Mouse (Mus musculus): ENCODE measurements around the gene Robo2.
"Not testable (repeated sequence)": the region's sequence is repeated elsewhere in the genome, so short reads cannot be mapped to it uniquely, and the experiment has no call there.

The Robo2 gene

GRCm38 (mm10) chr16:74200024-74200703 lies 211.5 kb downstream of the Robo2 start:
- no peak for DNase-seq

GRCm38 (mm10) chr16:74192979-74193554 lies 218.6 kb downstream of the Robo2 start:
- no peak for DNase-seq

GRCm38 (mm10) chr16:74191621-74192020 lies 220.0 kb downstream of the Robo2 start:
- DNase-seq, result no peak

GRCm38 (mm10) chr16:74182509-74183113 lies 229.0 kb downstream of the Robo2 start:
- DNase-seq, result no peak

GRCm38 (mm10) chr16:74172673-74173072 lies 239.0 kb downstream of the Robo2 start:
- no peak for DNase-seq

GRCm38 (mm10) chr16:74169642-74170041 lies 242.0 kb downstream of the Robo2 start:
- DNase-seq, result no peak

GRCm38 (mm10) chr16:74169121-74169520 lies 242.5 kb downstream of the Robo2 start:
- DNase-seq, result no peak

- no peak for DNase-seq
Observed at GRCm38 (mm10) chr16:74167832-74168231, 243.8 kb downstream of the Robo2 start.

- DNase-seq, result no peak
Observed at GRCm38 (mm10) chr16:74162041-74162440, 249.6 kb downstream of the Robo2 start.

- no peak for DNase-seq
Observed at GRCm38 (mm10) chr16:74159189-74159588, 252.4 kb downstream of the Robo2 start.

GRCm38 (mm10) chr16:74136181-74136580 lies 275.4 kb downstream of the Robo2 start:
- DNase-seq, result no peak

GRCm38 (mm10) chr16:74132833-74133232 lies 278.8 kb downstream of the Robo2 start:
- no peak for DNase-seq

- no peak for DNase-seq
Observed at GRCm38 (mm10) chr16:74131370-74131769, 280.3 kb downstream of the Robo2 start.

- no peak for DNase-seq
Observed at GRCm38 (mm10) chr16:74128443-74128983, 283.1 kb downstream of the Robo2 start.

- DNase-seq, result no peak
Observed at GRCm38 (mm10) chr16:74113155-74113554, 298.5 kb downstream of the Robo2 start.

- DNase-seq, result no peak
Observed at GRCm38 (mm10) chr16:74111101-74111500, 300.5 kb downstream of the Robo2 start.

GRCm38 (mm10) chr16:74104449-74104848 lies 307.2 kb downstream of the Robo2 start:
- not testable (repeated sequence) for DNase-seq

- no peak for DNase-seq
Observed at GRCm38 (mm10) chr16:74092997-74093801, 318.4 kb downstream of the Robo2 start.

- no peak for DNase-seq
Observed at GRCm38 (mm10) chr16:74089951-74090350, 321.7 kb downstream of the Robo2 start.

GRCm38 (mm10) chr16:74084188-74084587 lies 327.4 kb downstream of the Robo2 start:
- no peak for DNase-seq

GRCm38 (mm10) chr16:74072671-74073070 lies 339.0 kb downstream of the Robo2 start:
- DNase-seq, result no peak

GRCm38 (mm10) chr16:74070628-74071027 lies 341.0 kb downstream of the Robo2 start:
- no peak for DNase-seq

GRCm38 (mm10) chr16:74065958-74066357 lies 345.7 kb downstream of the Robo2 start:
- no peak for DNase-seq

All from cerebellum, adult 9-11 months (tissue).